Mouse (Mus musculus) T-helper 1 cell (primary cell): ENCODE measurements around the gene Retreg3.
"Not testable (repeated sequence)": the region's sequence is repeated elsewhere in the genome, so short reads cannot be mapped to it uniquely, and the experiment has no call there.

ENCODE experiments used
- in situ Hi-C: fragments of 300-600 bp; cut with MboI, MseI; formaldehyde crosslinking; loops from one replicate; pipeline ENCODE4 v1.15.1; 2025; ENCODE audit warnings: high pct_unique_total_duplicates

The Retreg3 gene

GRCm38 (mm10) chr11:101149178-101150105, 29.7 kb upstream of the Retreg3 start:
- in situ Hi-C loops: no loop called here

- in situ Hi-C loops: no loop called here
Observed at GRCm38 (mm10) chr11:101148751-101149150, 29.1 kb upstream of the Retreg3 start.

DNA sequence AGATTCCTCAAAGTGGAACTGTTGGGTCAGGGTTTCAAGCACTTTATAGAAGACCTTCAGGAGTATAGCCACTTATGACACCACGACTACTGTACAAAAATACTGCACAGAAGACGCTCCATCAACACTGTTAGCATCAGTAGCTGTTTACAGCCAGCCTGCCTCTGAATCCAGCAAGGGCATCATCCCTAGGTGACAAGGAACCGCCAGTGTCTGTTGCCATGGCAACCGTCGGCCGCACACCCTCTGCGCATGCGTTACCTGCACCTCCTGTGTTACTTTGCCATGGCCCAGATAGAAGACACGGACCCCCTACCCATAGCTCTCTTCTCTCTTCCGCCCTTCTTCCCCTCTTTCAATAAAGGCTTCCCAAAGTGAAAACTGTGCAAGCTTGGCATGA, 26.7 kb upstream of the Retreg3 start:
- in situ Hi-C loops: no loop called here

DNA sequence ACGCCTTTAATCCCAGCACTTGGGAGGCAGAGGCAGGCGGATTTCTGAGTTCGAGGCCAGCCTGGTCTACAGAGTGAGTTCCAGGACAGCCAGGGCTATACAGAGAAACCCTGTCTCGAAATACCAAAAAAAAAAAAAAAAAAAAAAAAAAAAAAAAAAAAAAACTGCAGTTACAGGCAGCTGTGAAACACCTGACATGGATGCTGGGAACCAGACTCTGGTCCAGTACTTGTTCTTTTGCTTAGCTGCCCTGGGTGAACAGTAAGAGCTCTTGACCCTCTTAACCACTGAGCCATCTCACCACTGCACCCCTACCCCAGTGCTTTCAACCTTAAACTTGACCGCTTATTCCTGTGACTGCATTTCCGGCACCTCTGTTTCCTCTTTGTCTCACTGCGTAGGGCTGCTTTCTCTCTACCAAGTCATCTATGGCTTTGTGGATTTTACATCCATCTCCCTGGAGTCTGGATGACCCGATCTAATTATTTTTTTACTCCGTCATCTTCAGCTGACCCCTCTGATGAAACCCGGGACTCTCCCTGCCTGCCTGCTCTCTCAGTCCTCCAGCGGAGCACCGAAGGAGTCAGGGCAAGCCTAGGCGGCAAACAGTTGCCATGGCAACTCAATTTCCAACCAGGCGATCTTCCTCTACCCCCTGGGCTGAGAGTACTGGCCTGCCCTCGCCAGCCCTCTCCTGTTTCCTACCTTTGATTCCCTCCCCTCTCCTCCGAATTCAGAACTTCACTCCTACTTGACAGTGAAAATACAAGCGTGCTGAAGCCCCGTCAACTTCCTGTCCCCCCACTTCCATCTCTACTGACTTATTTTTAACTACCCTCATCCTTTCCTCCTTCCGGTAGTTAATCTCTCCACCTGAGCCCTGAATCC, 23.9 kb upstream of the Retreg3 start:
- in situ Hi-C loops: no loop called here

DNA sequence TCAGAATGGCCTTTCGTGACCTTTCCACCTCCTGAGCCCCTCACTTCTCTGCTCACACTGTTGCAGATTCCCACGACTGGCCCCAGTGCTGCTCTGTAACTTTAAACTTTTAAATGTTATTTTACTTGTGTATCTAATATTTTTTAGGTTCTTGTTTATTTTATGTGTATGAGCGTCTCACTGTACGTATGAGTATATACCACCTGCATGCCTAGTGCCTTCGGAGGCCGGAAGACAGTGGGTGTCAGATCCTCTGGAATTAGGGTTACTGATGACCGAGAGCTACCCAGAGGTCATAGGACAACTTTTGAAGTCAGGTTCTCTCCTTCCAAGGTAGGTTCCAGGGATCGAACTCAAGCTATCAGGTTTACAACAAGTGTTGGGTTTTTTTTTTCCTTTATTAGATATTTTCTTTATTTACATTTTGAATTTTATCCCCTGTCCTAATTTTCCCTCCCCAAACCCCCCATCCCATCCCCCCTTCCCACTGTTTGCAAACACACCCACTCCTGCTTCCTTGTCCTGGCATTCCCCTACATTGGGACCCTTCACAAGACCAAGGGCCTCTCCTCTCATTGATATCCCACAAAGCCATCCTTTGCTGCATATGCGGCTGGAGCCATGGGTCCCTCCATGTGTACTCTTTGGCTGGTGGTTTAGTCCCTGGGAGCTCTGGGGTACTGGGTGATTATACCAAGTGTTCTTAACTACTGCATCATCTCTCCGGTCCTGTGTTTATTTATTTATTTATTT, 22.7 kb upstream of the Retreg3 start:
- in situ Hi-C loops: no loop called here

- in situ Hi-C loops: no loop called here
Observed at GRCm38 (mm10) chr11:101141088-101141487, 21.4 kb upstream of the Retreg3 start.

DNA sequence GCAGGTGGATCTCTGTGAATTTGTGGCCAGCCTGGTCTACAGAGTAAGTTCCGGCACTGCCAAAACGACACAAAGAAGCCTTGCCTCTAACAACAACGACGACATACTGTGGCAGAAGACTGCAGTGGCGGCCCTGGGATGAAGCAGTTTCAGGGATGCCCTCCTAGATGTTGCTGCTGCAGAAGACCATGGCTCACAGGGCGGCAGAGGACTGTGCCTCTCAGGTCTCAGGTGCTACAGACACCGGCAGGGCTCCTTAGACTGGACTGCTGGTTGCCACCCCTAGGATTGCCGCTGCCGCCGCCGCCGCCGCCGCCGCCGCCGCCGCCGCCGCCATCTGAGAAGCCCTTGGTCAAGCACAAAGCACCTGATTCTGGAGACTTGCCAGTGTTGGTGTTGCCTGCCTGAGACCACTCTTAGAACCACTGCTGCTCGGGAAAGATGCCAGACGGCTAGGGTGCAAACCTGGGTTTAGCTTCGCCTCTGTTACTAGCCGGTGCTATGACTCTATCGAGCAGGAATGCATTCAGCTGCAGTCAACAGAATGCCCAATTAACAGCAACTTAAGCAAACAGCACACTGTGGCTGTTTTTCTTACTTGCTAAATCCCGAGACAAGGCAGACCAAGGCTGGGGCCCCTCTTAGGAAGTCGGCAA, 20.6 kb upstream of the Retreg3 start:
- in situ Hi-C loops: no loop called here

DNA sequence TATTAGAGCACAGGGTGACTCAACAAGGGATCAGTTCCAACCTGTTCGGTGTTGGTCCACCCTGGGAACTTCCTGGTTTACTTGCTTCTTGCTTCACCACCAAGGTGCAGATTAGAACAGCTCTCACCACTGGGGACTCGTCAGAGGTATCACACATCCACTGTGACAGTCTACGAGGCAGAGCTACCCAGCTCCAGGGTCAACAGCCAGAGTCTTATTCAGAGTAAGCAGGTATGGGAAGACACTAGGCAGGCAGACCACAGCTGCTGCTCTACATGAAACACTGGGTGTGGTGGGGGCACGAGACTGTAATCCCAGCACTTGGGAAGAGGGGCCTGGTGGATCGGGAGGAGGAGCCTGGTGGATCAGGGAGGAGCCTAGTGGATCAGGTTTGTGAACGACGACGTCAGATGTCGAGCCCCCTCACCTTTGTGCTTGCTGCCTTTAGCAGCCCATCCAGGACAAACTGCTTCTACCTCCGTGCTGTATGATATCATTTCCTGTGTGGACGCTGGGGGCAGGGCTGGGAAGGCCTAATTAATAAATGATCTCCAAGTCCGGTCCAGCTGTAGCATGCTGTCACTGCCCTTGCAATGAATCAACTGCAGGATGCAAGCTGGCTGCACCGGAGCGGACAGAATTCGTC, 19.0 kb upstream of the Retreg3 start:
- in situ Hi-C loops: no loop called here

DNA sequence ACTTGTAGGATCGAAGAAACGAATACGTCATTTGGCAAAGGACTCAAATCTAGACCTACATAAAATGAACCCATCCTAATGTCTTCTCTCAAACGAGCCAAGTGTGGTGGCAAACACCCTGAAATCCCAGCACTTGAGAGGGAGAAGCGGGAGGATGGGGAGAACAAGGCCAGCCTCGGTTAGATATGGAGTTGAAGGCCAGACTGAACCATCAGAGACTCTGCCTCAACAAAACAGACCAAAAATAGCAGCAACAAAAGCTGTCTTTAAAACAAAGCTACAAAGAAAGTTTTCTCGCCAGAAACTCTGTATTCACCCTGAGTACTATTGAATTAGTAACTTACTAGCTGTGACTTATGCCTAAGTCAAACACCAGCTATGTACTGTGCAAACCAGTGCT, 17.3 kb upstream of the Retreg3 start:
- in situ Hi-C loops: no loop called here

DNA sequence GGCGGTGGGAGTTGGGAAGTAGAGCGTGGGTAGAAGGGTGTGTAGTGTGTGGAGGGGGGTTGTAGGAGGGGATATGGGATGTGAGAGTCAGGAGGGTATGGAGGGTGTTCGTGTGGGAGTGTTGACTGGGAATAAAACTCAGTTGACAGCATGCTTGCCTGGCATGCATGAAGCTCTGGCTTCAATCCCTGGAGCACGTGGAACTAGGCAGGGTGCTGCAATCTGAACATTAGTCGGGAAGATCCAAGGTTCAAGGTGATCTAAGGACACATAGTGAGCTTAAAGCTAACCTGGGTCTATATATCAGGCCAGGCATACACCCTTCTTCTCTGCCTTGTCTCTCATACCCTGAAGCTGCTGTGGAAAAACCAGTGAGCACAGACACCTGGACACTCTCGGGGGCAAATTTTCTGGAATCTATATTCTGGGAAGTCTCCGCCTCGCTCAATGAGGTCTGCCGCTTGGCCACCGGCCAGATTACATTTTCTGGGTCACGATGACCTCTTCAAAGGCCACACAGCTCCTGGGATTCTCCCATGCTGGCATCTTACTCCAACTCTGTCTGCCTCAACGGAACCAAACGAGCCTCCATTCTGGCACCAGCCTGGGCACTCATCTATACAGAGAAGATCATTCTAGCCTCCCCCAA, 14.6 kb upstream of the Retreg3 start:
- in situ Hi-C loops: no loop called here

- in situ Hi-C loops: no loop called here
Observed at GRCm38 (mm10) chr11:101133037-101133436, 13.3 kb upstream of the Retreg3 start.

DNA sequence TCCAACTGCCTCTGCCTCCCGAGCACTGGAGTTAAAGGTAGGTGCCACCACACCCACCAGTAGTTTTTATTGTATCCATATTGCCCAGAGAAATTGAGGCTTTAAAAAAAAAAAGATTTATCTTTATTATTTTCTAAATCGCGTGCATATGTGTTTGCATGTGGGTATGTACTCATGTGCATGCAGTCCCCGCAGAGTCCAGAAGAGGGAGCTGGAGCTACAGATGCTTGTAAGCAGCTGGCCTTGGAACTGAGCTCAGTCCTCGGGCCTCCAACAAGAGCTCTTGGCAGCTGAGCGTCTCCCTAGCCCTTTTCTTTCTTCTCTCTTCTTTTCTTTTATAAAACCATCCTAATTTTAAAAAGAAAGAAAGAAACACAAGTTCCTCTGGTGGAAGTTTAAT, 12.0 kb upstream of the Retreg3 start:
- in situ Hi-C loops: no loop called here

DNA sequence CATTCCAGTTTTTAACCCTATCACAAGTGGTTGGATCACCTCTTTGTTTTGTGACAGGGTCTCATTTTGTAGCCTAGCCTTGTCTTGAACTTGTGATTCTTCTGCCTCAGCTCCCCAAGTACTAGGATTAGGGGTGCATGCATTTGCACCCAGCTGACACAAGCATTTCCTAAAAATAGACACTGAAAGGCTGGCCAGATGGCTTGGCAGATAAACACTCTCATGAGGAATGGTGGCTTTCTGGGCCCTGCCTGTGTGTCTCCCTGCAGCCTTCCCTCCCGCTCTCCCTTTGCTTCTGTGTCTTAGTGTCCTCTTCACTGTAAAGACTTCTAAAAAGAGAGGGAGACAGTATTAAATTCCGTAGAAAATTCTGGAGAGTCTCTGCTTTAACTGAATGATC, 11.5 kb upstream of the Retreg3 start:
- in situ Hi-C loops: no loop called here

- in situ Hi-C loops: no loop called here
Observed at GRCm38 (mm10) chr11:101130056-101130756, 10.5 kb upstream of the Retreg3 start.

GRCm38 (mm10) chr11:101128996-101129577, 9.4 kb upstream of the Retreg3 start:
- in situ Hi-C loops: no loop called here

DNA sequence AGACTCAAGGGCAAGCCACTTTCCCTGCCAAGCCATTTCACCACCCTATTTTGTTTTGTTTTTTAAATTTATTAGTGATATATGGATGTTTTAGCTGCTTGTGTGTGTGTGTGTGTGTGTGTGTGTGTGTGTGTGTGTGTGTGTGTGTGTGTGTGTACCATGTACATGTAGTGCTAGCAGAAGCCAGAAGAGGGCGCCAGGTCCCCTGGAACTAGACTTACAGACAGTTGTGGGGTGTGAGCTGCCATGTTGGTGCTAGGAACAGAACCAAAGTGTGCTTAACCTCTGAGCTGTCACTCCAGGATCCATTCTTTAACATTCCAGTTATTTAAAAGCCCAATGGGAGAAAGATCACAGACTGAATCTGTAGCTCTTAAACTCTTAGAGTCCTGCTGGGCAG, 7.4 kb upstream of the Retreg3 start:
- in situ Hi-C loops: no loop called here

- in situ Hi-C loops: not testable (repeated sequence)
Observed at GRCm38 (mm10) chr11:101125008-101125407, 5.3 kb upstream of the Retreg3 start.

DNA sequence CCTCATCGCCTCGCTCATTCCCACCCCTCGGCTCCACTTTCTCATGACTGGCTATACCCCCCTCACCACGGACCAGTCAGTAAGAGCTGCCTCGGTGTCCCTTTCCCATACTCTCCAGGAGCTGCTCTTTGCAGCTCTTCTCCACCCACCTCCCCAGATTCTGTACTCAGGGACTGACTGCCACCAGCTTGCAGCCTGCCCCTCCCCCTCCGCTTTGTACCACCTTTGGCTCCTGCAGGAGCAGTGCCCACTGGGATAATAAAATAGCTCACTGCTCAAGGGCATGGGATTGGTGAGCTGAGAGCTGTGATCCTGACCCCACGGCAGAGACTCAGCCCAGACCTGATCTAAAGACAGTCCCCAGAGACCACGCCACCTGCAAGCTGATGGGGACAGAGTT, 4.8 kb upstream of the Retreg3 start:
- in situ Hi-C loops: not testable (repeated sequence)

DNA sequence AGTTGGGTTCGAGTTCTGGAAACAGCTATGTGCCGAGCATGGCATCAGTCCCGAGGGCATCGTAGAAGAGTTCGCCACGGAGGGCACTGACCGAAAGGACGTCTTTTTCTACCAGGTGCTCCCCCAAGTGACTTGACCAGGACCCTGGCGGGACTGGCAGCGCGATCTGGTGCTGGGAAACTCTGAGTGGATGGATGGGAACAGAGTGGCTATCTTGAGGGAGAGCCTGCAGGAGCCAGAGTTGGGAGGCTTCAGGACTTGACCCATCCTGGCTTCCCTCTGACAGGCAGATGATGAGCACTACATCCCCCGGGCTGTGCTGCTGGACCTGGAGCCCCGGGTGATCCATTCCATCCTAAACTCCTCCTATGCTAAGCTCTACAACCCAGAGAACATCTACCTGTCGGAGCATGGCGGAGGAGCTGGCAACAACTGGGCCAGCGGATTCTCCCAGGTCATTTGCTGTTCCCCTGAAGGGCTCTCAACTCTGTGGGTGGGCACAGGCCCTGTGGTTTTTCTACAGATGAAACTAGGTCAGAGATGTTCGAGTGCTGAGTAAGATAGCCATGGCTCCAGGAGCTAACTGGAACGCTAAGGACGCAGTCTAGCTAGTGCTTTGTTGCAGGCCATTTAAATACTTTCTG, 974 bp upstream of the Retreg3 start:
- in situ Hi-C loops: no loop called here
